Mouse (Mus musculus): Measurements from ENCODE around the gene Parva. TPM values are rescaled to one million over a fixed set of nuclear protein-coding genes. Genes with fewer than 3 reads are reported as not detected.

Parva gene
- polyA plus RNA-seq, 1 experiment from 2014 or later, result 13.2 TPM

- Histone ChIP-seq H3K4me2 (no peak overlapping the region), H3K9me3 (replicated peaks) (no peaks in the 10 kb centered on the region), H3K4me3 (no peak overlapping the region), H3K27ac (no peak overlapping the region), H3K27me3 (replicated peaks) (no peaks in the 10 kb centered on the region), H3K36me3 (no peaks in the 10 kb centered on the region), H3K9ac (no peak overlapping the region), H3K4me1 (no peaks in the 10 kb centered on the region)
- ATAC-seq, result no peak
- 36% methylated on average over 6 of the region's 6 CpGs for WGBS (ENCODE audit: insufficient replicate concordance)
These were observed 27.1 kb upstream of the Parva start for GRCm38 (mm10) chr7:112400175-112400574.

GRCm38 (mm10) chr7:112405061-112405460 is 22.2 kb upstream of the Parva start:
- H3K4me3 ChIP-seq, result no peak overlapping the region
- H3K27ac ChIP-seq, result no peak overlapping the region
- H3K27me3 ChIP-seq (replicated peaks), result 0 out of 2 replicates have a peak, but pooled peaks cover 3% of the 10 kb centered on the region
- H3K9ac ChIP-seq, result no peak overlapping the region
- no peak for ATAC-seq
- no peak overlapping the region for H3K4me2 ChIP-seq
- H3K4me1 ChIP-seq, result no peaks in the 10 kb centered on the region
- H3K36me3 ChIP-seq, result no peaks in the 10 kb centered on the region
- 27% methylated on average over 2 of the region's 2 CpGs for WGBS (ENCODE audit: insufficient replicate concordance)
- no peaks in the 10 kb centered on the region for H3K9me3 ChIP-seq (replicated peaks)

- Histone ChIP-seq H3K36me3 (no peaks in the 10 kb centered on the region), H3K27ac (no peak overlapping the region), H3K4me2 (no peak overlapping the region), H3K9ac (no peak overlapping the region), H3K27me3 (replicated peaks) (0 out of 2 replicates have a peak, but pooled peaks cover 3% of the 10 kb centered on the region), H3K9me3 (replicated peaks) (no peaks in the 10 kb centered on the region), H3K4me3 (no peak overlapping the region), H3K4me1 (no peaks in the 10 kb centered on the region)
- WGBS (ENCODE audit: insufficient replicate concordance), result 57% methylated on average over 8 of the region's 8 CpGs
- ATAC-seq, result no peak
These were observed 21.7 kb upstream of the Parva start for GRCm38 (mm10) chr7:112405578-112405977.

GRCm38 (mm10) chr7:112407597-112407996 is 19.7 kb upstream of the Parva start:
- Histone ChIP-seq H3K9ac (no peak overlapping the region), H3K36me3 (no peaks in the 10 kb centered on the region), H3K4me3 (no peak overlapping the region), H3K4me2 (no peak overlapping the region), H3K27ac (no peak overlapping the region), H3K27me3 (replicated peaks) (0 out of 2 replicates have a peak, but pooled peaks cover 3% of the 10 kb centered on the region), H3K4me1 (no peaks in the 10 kb centered on the region), H3K9me3 (replicated peaks) (no peaks in the 10 kb centered on the region)
- WGBS (ENCODE audit: insufficient replicate concordance), result 71% methylated on average over 7 of the region's 7 CpGs
- ATAC-seq, result no peak

DNA sequence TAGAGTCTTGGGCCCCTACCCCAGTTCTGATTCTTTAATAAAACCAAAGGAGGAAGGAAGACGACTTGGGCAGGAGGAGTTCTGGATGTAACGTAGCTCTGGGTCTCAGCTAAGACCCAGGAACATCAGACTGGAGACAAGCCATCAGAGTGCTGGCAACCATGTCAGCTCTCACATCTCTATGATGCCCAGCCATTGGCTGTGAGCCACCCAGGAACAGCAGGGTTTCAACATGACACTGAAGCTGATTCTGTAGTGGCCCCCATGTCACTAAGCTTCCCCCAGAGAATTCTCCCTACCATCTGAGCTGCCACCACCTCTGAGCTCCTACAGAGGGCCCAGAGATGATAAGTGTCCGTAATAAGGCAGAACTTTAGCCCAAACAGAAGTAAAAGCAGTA is 17.3 kb upstream of the Parva start:
- 0 out of 2 replicates have a peak, but pooled peaks cover 3% of the 10 kb centered on the region for H3K27me3 ChIP-seq (replicated peaks)
- no peak overlapping the region for H3K27ac ChIP-seq

DNA sequence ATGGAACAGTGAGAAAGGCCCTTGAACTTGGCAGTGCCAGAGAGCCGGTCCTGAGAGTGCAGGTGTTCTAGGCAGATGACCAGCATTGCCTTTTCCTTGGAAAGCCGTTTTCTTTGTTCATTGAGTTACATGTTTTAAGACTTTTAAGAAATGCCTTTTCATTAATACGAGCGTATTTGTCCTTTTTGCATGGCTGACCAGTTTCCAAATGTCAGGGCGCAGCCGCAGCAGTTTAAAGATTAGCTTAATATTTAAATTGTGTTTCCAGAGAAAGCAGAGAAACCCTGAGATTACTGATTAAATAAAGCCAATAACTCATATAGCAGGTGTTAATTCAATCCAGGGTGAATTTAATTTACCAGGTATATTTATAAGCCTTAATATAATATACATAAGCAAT is 14.0 kb upstream of the Parva start:
- Histone ChIP-seq H3K36me3 (no peaks in the 10 kb centered on the region), H3K4me3 (no peak overlapping the region), H3K27ac (no peak overlapping the region), H3K27me3 (replicated peaks) (peaks cover 26% of the 10 kb centered on the region), H3K4me1 (no peaks in the 10 kb centered on the region), H3K9ac (no peak overlapping the region), H3K4me2 (no peak overlapping the region), H3K9me3 (replicated peaks) (no peaks in the 10 kb centered on the region)
- ATAC-seq, result no peak
- 75% methylated on average over 6 of the region's 6 CpGs for WGBS (ENCODE audit: insufficient replicate concordance)

More for the DNA sequence above, 17.3 kb upstream of the Parva start:
- Histone ChIP-seq H3K4me3 (no peak overlapping the region), H3K9me3 (replicated peaks) (no peaks in the 10 kb centered on the region), H3K9ac (no peak overlapping the region), H3K4me1 (no peaks in the 10 kb centered on the region), H3K36me3 (no peaks in the 10 kb centered on the region), H3K4me2 (no peak overlapping the region)
- 40% methylated on average over 3 of the region's 3 CpGs for WGBS (ENCODE audit: insufficient replicate concordance)
- no peak for ATAC-seq

GRCm38 (mm10) chr7:112416058-112416526 is 11.2 kb upstream of the Parva start:
- ATAC-seq, result no peak

GRCm38 (mm10) chr7:112416730-112417513 is 10.4 kb upstream of the Parva start:
- H3K9me3 ChIP-seq (replicated peaks), result no peaks in the 10 kb centered on the region
- no peaks in the 10 kb centered on the region for H3K36me3 ChIP-seq
- no peak overlapping the region for H3K9ac ChIP-seq
- H3K4me2 ChIP-seq, result no peak overlapping the region
- 25% methylated on average over 6 of the region's 7 CpGs for WGBS (ENCODE audit: insufficient replicate concordance)
- no peaks in the 10 kb centered on the region for H3K4me1 ChIP-seq
- ATAC-seq, result no peak
- peaks cover 23% of the 10 kb centered on the region for H3K27me3 ChIP-seq (replicated peaks)
- H3K4me3 ChIP-seq, result no peak overlapping the region
- H3K27ac ChIP-seq, result no peak overlapping the region

More at GRCm38 (mm10) chr7:112416058-112416526, 11.2 kb upstream of the Parva start:
- Histone ChIP-seq H3K36me3 (no peaks in the 10 kb centered on the region), H3K9me3 (replicated peaks) (no peaks in the 10 kb centered on the region), H3K4me3 (no peak overlapping the region), H3K4me1 (no peaks in the 10 kb centered on the region), H3K27ac (no peak overlapping the region), H3K4me2 (no peak overlapping the region), H3K27me3 (replicated peaks) (peaks cover 23% of the 10 kb centered on the region), H3K9ac (no peak overlapping the region)
- 21% methylated on average over 14 of the region's 14 CpGs for WGBS (ENCODE audit: insufficient replicate concordance)

DNA sequence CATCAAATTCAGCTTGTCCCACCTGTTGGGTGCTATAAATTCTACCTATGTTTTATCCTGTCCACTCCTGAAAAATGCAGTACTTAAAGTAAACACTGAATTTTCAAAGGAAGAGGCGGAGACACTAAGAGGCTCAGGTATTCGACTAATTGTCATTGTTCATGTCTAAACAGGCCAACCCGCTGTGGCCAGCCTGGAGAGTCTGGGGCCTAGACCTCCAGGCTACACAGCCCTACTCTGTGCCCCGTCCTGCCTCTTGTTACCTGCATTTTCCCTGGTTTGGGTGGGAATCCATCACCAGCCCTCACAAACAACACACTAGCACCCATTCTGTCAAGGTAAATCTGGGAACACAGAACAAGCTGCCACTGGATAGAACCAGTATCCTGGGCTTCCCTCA is 9.7 kb upstream of the Parva start:
- H3K4me1 ChIP-seq, result no peaks in the 10 kb centered on the region
- H3K27me3 ChIP-seq (replicated peaks), result peaks cover 23% of the 10 kb centered on the region
- H3K9ac ChIP-seq, result no peak overlapping the region
- no peaks in the 10 kb centered on the region for H3K9me3 ChIP-seq (replicated peaks)
- WGBS (ENCODE audit: insufficient replicate concordance), result 67% methylated on average over 4 of the region's 4 CpGs
- no peak overlapping the region for H3K4me3 ChIP-seq
- no peaks in the 10 kb centered on the region for H3K36me3 ChIP-seq
- no peak overlapping the region for H3K27ac ChIP-seq
- ATAC-seq, result no peak
- no peak overlapping the region for H3K4me2 ChIP-seq

GRCm38 (mm10) chr7:112423438-112423837 is 3.9 kb upstream of the Parva start:
- no peak for ATAC-seq
- Histone ChIP-seq H3K27ac (no peak overlapping the region), H3K36me3 (no peaks in the 10 kb centered on the region), H3K4me1 (no peaks in the 10 kb centered on the region), H3K27me3 (replicated peaks) (peaks cover 31% of the 10 kb centered on the region), H3K9me3 (replicated peaks) (no peaks in the 10 kb centered on the region), H3K4me2 (no peak overlapping the region), H3K9ac (no peak overlapping the region), H3K4me3 (no peak overlapping the region)
- 64% methylated on average over 4 of the region's 4 CpGs for WGBS (ENCODE audit: insufficient replicate concordance)

DNA sequence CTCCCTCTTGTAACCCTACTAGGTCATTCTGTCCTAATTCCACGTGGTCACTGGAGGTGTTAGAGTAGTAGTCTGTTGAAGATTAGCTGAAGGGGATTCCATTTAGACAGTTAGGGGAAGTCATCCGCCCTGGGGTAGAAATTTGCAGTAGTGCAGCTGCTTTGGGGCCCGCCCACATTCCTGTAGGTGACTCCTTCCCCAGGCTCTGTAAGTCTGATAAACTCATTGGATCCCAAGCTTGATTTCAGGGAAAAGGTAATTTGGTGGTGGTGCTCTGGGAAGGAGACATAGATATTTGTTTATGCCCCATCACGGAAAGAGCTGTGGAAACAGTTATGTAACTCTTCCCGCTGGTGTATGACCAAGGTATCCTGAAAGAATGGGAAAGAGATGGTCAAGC is 494 bp upstream of the Parva start:
- no peak overlapping the region for H3K27ac ChIP-seq
- H3K9me3 ChIP-seq (replicated peaks), result no peaks in the 10 kb centered on the region
- H3K4me1 ChIP-seq, result no peaks in the 10 kb centered on the region
- no peaks in the 10 kb centered on the region for H3K36me3 ChIP-seq
- WGBS (ENCODE audit: insufficient replicate concordance), result 24% methylated on average over 5 of the region's 5 CpGs
- H3K4me2 ChIP-seq, result no peak overlapping the region
- H3K27me3 ChIP-seq (replicated peaks), result peaks cover 40% of the 10 kb centered on the region
- no peak overlapping the region for H3K9ac ChIP-seq
- no peak for ATAC-seq
- H3K4me3 ChIP-seq, result no peak overlapping the region

DNA sequence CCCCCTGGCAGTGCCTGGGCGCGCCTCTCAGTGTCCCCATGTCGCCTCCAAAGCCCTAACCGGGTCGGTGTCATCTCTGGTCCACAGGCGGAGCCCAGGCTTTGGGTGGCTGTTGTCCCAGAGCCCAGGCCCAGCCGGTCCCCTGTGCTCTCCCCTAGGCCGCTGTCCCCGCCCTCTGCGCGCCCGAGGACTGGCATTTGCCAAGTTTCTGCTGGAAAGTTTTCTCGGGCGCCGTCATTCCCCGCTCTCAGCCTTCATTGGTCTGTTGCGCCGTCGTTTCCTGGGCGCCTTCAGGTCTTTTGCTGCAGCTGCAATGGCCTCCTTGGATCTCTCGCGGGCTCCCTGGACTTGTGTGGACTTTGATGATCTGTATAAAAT is 842 bp downstream of the Parva start:
- H3K27me3 ChIP-seq (replicated peaks), result peaks cover 40% of the 10 kb centered on the region
- 0 out of 2 replicates have a peak, but pooled peaks have one; percentile 24 for ATAC-seq
- H3K4me2 ChIP-seq, result peak overlapping the region; percentile 59
- H3K4me3 ChIP-seq, result peak overlapping the region; percentile 54
- no peaks in the 10 kb centered on the region for H3K4me1 ChIP-seq
- peak overlapping the region; percentile 70 for H3K27ac ChIP-seq
- no peaks in the 10 kb centered on the region for H3K36me3 ChIP-seq
- H3K9ac ChIP-seq, result peak overlapping the region; percentile 61
- H3K9me3 ChIP-seq (replicated peaks), result no peaks in the 10 kb centered on the region
- 7% methylated on average over 22 of the region's 22 CpGs for WGBS (ENCODE audit: insufficient replicate concordance)

Measured in liver, embryonic 12.5 days (tissue).